Mouse (Mus musculus) B cell, adult 2 months (primary cell): Measurements from ENCODE around the gene Gid8.

ENCODE experiments used
- DNase-seq, 2 experiments: peaks; one replicate each; pipeline ENCODE4 v3.0.0; 2022

The Gid8 gene

DNA sequence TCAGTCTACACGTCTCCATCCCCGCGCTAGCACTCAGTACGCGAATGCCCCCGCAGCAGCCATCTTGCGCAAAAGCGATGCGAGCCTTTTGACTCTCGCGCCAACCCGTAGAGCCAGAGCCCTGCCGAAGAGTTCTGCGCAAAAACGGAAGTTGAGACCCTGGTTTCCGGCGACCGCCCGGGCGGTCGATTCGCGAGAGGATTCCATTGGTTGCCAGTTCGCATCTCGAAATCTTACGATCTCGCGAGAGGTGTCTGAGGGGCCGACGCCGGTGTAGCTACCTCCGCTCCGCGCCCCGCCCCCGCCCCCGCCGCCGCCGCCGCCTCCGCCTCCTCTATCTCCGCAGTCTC is at the start of gene Gid8, which contains the start of gene Dido1:
Gid8 (plus strand) TSS at position 195 of the 350 bp plus-strand sequence.
Dido1 (minus strand) TSS at position 77 of the 350 bp plus-strand sequence.
- DNase-seq, result peak; percentile 92 to 93

DNA sequence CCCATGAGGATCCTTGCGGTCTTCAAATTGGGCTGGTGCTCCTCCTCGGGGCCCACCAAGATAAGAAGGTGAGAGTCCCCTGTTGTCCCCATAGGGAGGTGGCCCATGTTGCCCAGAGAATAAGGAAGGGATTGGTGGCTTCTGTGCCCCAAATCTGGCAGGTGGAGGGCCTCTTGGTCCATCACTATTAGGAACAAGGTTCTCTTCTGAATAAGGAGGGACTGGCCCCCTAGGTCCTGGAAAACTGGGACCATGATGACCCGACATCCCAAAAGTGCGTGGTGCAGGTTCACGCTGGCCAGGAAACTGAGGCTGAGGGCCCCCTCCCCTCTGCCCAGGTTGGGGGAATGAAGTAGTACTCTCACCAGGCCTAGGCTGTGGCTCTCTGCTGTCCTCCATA is 49.4 kb upstream of the Gid8 start:
- DNase-seq, result no peak

DNA sequence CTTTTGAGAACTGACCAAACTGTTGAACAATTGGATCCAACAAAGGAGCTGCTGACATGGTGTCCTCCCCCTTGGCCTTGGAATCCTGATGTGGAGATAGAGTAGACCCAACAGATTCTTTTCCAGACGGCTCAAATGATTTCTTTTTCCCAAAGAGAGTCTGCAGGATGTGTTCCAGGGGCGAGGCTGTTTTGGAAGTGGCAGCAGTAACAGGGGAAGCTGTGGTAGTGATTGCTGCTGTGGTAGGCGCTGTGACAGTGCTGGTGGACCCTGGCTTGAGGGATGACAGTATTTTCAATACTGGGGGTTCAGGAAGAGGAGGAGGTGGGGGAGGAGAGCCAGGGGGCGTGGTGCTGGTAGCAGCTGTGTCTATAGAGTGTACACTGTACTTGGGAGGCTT is 47.9 kb upstream of the Gid8 start:
- no peak for DNase-seq

DNA sequence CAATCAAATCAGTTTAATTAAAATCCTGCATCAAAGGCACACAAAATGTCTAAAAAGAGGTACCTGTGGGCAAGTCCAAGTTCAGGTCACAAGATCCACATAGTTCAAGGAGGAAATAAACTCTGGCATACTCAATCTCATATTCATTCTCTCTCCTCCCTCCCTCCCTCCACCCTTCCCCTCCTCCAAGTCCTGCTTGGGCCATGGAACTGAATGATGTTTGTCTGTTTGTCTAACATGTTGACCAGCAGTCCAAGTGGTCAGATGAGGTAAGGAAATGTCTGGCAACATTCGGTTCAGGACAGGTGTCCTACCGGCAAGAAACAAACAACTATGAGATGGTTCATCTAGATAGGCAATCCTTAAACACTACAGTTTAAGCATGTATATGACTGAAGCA is 33.2 kb upstream of the Gid8 start:
- no peak for DNase-seq

DNA sequence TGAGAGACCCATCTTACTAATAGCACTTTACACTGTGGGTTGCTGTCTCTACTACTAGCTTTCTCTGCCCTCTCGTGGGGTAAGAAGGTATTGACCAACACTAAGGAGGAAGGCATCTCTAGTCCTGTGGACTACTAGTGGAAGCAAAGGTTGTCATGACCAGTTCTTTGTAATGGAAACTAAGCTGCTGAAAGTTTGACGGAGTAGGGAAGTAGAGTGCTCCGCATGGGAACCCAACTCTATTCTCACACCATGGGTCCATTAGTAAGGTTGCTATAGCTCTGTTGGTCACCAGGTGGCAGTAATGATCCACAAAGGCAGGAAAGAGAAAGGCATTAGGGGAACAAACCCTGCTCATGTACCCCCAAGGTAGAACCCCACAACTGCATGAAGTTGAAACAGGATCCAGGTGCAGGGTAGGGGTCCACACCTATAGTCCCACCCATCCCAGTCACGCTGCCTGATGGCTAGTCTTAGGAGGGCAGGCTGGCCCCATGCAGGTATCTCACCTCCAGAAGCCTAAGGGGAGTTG is 31.2 kb upstream of the Gid8 start:
- peak; percentile 81 to 85 for DNase-seq

DNA sequence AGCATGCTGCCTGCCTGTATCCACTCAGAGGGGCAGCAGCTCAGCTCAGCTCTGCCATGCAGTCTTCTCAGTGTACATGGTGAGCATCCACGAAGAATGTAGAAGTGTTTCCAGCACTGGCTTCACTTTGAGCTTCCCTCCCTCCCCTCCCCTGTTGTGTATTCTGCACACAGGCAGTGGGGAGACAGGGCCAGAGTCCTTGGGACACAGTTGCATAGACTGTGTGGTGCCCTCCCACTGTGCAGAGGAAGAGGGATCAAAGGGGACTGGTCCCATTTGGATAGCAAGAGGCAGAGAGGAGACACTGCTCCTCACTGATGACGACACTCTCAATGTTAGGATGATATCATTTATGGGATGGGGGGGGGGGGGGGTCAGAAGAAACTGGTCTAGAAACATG is 28.7 kb upstream of the Gid8 start:
- DNase-seq, result no peak

DNA sequence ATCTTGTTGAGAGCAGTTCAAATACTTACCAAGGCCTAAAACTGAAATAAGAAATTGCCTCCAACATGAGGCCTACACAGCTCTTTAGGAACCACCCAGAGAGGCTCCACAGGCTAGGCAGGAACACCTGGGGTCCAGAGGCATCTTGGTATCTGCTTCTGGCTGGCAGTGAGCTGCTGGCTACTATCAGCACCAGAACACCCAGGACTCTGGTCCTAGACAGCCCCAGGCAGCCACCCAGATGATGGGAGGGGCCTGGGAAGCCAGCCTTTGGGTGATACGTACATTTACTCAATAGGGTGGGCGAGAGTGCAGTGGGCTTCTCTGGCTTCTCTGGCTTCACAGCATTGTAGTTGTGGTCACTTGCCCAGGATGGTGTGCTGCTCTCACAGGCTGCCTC is 26.4 kb upstream of the Gid8 start:
- no peak for DNase-seq

DNA sequence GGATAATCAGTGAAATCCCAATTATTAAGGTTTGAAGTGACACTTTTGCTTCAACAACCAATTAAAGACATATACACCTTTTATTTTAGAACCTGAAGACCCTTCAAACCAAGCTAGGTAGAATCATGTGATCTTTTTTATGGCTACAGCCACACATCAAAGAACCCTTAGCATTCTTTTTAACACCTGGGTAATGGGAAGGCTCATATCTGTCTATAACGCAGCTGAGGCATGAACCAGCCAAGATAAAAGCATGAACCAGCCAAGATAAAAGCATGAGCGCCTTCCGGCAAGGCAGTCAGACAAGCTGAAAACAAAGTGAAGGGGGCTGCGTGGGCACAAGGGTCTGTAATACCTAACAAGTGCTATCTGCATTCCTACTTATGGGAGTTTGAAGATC is 25.9 kb upstream of the Gid8 start:
- DNase-seq, result no peak

DNA sequence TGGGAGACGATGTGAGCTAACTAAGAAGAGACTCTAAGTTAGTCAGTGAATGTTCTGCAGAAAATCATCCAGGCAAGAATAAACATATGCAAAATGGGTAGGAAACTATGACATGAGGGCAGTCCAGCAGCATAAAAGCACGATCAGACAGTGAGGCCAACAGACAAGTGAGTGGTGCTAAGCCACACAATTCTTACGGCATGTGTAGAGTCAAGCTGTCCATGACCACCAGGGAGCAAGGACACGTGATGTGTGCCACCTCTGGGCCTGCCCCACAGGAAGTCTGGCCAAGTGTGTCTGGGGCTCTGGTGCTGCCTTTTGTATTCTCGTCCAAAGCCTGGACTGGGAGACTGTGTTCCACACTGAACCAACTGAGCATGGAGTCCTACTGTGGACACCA is 20.1 kb upstream of the Gid8 start:
- DNase-seq, result no peak

DNA sequence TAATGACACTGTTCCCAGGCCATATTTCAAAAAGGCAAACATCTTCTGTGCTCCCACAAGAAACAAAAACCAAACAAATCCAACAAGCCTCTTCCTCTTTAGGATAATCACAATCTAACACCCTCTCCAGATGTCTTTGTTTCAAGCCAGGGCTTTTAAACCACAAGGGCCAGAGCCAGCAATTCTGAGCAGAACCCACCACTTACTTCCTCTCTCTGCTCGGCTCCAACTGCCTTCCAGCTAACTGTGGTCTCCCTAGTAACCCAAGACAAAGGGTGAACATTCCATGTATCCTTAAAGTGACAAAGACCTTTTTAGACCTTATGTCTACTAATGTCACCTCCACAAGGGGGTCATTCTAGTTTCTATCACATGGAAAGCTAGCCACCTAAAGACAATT is 17.3 kb upstream of the Gid8 start:
- DNase-seq, result peak in 1 of 2 experiments; percentile 15

DNA sequence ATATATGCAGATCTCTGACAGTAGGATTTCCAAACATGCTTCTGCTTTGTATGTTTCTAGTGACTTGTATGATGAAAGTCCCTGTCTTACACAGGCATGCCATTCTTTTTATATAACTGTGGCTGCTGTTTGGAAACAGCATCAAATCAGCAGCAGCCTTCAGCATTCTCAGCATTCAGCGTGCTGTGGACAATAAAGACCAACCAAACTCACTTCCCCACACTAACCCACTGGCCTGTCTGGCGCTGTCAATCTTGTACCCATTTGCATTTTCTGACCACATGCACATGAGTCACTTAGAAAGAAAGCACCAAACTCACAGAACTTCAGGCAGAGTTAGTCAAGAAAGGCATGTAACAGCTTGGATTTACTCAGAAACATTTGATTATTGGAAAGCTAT is 14.7 kb upstream of the Gid8 start:
- DNase-seq, result peak; percentile 50 to 59

DNA sequence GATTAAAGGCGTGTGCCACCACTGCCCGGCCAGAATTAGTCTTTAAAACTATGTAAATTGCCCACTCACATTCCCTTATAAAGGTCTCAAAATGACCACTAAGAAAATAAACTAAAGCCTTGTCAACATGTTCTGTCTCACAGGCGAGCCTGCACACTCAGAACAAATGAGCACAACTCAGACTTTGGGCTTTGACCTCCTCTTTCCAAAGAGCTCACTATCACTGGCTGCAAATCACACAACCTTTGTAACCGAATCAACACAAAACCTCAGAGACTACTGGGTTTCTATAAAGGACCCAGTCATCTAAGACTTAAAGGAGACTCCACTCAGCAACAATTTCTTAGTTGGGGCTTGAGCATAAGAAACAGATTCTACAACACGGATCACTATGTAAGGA is 9.5 kb upstream of the Gid8 start:
- DNase-seq, result no peak

DNA sequence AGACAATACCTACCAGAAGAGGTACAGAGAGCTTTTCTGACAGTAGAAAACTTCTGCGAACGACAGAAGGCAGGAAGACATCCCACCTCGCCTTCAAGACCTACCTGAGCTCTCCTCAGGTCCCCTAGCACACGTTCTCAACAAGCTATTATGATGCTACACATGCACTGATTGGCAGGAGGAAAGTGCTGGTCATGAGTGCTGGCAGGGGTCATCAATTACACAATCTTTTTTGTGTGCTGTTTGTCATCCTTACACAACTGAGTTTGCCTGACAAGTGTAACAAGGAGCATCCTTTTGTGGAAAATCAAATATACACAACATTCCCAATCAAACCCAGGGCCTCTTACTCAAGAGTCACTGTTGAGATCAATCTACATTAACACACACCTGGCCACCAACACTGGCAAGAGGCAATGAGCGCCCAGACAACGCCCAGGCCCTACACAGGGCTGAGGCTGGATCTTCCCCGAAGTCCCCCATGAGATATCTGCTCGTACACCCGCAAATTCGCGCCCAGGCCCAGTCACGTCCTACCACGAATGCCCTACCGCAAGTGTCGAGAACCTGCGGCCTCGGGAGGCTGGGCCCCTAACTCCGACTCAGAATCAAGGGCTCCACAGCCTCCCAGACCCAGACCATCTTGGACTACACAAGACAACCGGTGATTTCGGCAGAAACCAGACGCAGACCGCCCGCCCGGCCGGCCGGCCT is 8.7 kb upstream of the Gid8 start:
- DNase-seq, result no peak

DNA sequence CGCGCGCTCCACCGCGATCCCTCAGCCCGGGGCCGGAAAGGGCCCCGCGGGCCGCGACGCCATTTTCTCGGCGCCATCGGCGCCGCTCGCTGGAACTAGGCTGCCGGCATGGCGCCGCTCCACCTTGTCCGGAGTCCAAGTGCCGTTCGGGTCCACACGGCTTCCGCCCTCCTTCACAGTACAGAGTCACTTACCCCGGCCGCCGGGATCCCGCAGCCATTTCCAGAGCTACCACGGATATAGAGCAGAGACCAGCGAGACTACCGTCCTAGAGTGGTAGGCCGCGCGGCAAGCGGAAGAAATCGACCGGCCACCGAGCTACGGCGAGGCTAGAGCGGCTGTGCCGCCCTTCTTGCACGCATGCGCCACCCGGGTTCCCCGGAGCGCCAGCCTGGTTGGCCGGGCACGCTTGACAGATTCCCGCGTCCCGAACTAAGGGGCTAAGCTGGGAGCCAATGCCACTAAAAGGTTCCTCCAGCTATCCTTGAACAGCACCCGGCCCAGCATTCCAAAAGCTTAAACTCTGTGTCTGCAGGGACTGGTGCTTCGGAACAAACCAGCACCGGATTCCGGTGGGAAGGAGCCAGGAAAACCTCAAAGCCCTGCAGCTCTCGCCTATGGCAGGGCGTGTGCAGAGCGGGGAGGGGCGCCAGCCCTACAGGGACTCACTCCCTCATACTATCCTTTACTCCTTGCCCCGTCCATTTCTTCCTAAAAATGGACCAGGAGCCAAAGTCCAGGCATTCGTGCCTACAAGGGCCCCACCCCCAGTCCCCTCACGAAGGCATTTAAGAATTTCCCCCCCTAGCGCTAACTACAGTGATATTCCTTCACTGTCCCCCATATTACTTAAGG is 7.9 kb upstream of the Gid8 start:
- DNase-seq, result peak; percentile 89 to 92

DNA sequence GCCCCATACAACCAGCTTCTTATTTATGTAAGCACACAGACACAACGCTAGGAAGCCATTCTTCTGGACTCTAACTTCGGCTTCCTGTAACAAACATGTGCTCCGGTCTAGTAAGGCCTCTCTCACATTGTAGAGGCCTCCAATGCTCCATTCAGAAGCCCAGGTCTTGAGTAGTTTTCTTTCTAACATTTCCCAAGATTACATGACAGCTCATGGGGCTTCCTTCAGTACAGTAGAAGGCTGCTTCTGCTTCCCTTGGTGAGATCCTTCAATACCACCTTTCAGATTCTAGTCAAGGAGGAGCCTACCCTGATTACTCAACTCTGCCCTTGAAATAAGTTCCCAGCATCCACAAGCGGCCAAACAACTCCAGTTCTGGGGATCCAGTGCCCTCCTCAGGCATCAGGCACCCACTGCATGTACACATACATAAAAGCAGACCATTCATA is 7.2 kb upstream of the Gid8 start:
- DNase-seq, result peak in 1 of 2 experiments; percentile 24

DNA sequence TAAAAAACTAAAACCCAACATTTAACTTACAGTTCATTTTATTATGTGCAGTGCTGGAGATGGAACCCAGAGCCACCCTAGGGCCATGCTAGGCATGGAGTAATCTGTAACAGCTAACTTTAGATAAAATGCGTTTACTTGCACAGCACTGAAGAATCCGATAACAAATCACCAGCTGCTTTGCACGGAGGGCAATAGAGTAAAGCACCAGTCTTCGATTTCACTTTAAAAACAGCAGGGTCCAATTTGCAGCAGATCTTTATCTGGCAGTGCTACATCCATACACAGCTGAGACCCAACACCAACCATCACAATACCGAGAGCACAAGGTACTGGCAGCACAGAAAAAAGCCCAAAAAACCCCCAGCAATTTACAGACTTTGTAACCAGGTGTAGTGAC is 6.7 kb upstream of the Gid8 start:
- no peak for DNase-seq

DNA sequence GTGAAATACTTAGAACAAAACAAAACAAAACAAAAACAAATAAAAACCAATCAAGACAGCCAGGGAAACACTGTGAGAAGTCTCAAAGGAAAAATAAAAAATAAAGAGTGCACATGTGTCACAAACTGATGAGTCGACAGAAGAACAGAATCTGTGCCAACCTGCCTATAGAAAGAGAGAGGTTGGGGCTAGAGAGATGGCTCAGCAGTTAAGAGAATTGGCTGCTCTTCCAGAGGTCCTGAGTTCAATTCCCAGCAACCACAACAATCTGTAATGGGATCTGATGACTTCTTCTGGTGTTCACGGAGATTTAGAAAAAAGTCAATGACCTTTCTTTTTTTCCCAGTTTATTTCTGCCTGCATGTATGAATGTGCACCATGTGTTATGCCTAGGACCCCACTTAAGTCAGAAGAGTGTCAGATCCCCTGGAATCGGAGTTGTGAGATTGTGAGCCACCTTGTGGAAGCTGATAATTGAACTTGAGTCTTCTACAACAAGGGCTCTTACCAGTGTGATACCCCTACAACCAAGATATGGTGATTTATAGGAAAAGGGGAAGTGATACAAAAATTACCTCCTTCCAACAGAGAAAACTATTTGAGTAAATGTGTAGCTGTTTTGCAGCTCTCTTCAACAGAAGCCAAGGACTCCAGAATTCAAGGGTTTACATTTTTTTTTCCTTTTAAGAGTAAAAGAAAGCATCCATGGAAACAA is 6.1 kb upstream of the Gid8 start:
- no peak for DNase-seq

DNA sequence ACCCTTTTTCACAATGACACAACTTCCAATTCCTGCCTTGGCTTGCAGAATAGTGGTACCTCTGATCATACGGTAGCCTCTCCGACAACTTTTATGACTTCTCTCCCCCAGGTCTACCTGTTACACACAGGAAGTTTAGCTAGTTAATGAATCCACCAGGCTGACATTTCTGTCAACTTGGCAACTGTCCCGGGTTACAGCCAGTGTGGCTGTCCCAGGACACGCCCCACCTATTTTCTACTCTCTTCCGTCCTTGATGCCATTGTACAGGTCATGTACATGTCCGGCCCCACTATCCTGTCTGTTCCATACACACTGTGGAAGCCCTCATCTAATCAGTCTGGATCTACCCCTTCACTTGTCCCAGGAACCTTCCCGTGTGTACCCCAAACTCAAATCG is 5.3 kb upstream of the Gid8 start:
- DNase-seq, result no peak

DNA sequence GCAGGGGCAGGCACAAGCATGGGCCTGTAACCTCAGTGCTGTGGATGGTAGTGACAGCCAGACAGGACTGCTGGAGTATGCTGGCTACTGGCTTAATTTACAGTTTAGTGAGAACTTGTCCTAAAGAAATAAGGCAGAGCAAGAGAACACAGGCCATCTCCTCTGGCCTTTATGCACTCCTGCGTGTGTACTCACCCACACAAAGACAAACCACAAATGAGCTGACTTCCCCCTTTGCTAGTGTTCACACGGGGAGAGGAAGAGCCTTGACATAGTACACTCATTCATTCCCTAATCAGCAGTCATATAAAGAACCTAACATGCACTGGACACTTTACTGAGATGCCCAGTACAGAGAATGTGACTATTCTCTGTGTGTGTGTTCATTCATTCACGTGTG is 4.9 kb upstream of the Gid8 start:
- DNase-seq, result peak; percentile 33 to 42

DNA sequence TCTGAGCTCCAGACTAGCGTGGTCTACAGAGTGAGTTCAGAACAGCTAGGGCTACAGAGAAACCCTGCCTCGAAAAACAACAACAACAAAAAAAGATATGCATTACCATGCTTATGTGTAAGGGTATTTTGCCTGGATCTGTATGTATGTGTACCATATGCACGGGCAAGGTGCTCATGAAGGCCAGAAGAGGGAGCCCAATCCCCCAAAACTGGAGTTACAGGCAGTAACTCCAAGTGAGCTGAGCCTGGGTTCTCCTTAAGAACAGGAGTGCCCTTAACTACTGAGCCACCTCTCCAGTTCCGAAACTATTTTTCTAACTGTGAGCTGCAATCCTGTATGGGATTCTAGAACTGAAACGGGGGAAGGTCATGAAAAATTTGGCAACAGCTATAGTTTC is 3.9 kb upstream of the Gid8 start:
- DNase-seq, result no peak

DNA sequence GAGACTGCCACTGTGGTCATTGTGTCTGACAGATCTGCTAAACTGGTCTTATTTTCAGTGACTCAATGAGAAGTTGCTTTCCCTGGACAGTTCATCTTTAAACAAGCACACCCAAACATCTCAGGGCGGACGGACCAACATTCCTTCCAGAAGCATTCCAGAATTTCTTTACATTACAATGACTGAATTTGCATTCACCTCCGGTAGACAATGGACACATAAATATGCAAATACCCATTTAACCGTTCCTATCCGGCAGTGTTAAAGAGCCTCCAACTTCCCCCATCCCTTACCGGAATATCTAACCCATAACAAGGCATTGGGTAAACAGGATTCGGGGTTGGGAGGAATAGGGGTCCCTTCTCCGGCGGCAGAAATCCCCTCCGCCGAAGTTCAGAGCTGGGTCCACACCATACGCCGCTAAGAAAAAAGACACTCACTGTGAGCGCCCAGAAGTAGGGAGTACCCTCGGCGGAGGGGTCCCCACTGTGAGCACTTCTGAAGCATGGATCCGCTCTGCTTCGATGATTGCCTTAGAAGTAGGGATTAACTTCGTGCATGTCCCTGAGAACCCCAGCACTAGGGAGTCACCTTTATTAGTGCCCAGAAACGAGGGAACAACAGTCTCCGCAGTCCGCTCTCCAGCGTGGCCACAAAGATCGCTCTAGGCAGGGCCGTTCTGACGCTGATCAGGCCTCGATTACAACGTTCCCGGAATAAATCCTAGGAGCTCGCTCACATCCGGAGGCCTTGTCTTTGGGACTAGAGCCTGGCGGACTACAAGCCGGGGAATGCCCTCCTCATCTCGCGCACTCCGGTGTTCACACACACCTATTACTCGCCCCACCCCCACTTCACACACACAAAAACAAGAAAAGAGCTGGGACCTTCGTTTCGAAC is 644 bp upstream of the Gid8 start:
- no peak for DNase-seq
